Mouse (Mus musculus): ENCODE measurements around the gene Psg17. TPM values are rescaled to one million over a fixed set of nuclear protein-coding genes. Genes with fewer than 3 reads are reported as not detected.
"Not testable (repeated sequence)": the region's sequence is repeated elsewhere in the genome, so short reads cannot be mapped to it uniquely, and the experiment has no call there.

Gene Psg17
- polyA plus RNA-seq, 1 experiment from 2014 or later = not detected

GRCm38 (mm10) chr7:18790671-18791070, 30.7 kb downstream of the Psg17 start:
- not testable (repeated sequence) for H3K4me2 ChIP-seq (ENCODE audit: low read length); H3K27me3 ChIP-seq (replicated peaks; ENCODE audit: control insufficient read depth, insufficient read depth, low read length); H3K4me3 ChIP-seq (ENCODE audit: low read length); H3K36me3 ChIP-seq (ENCODE audit: control insufficient read depth, insufficient read depth, low read length); H3K4me1 ChIP-seq (ENCODE audit: control insufficient read depth, insufficient read depth, low read depth, low read length); H3K9me3 ChIP-seq (ENCODE audit: control insufficient read depth, low read length); H3K27ac ChIP-seq (ENCODE audit: low read depth, low read length); ATAC-seq; H3K9ac ChIP-seq (ENCODE audit: low read depth, low read length)

- not testable (repeated sequence) for ATAC-seq; H3K27me3 ChIP-seq (replicated peaks; ENCODE audit: control insufficient read depth, insufficient read depth, low read length); H3K4me2 ChIP-seq (ENCODE audit: low read length); H3K36me3 ChIP-seq (ENCODE audit: control insufficient read depth, insufficient read depth, low read length); H3K27ac ChIP-seq (ENCODE audit: low read depth, low read length); H3K4me3 ChIP-seq (ENCODE audit: low read length); H3K9me3 ChIP-seq (ENCODE audit: control insufficient read depth, low read length); H3K4me1 ChIP-seq (ENCODE audit: control insufficient read depth, insufficient read depth, low read depth, low read length); H3K9ac ChIP-seq (ENCODE audit: low read depth, low read length)
- WGBS = 60% methylated on average over 2 of the region's 2 CpGs
Measured at GRCm38 (mm10) chr7:18781301-18781700, 40.1 kb downstream of the Psg17 start.

GRCm38 (mm10) chr7:18779337-18779781, 42.0 kb downstream of the Psg17 start:
- Histone ChIP-seq H3K36me3 (ENCODE audit: control insufficient read depth, insufficient read depth, low read length) (no peaks in the 10 kb centered on the region), H3K27ac (ENCODE audit: low read depth, low read length) (no peak overlapping the region), H3K9me3 (ENCODE audit: control insufficient read depth, low read length) (no peaks in the 10 kb centered on the region), H3K4me2 (ENCODE audit: low read length) (no peak overlapping the region), H3K4me3 (ENCODE audit: low read length) (no peak overlapping the region), H3K27me3 (replicated peaks; ENCODE audit: control insufficient read depth, insufficient read depth, low read length) (no peaks in the 10 kb centered on the region), H3K9ac (ENCODE audit: low read depth, low read length) (no peak overlapping the region), H3K4me1 (ENCODE audit: control insufficient read depth, insufficient read depth, low read depth, low read length) (no peaks in the 10 kb centered on the region)
- no peak for ATAC-seq

Other genes with a start within 250 kb of the Psg17 start
- gene Psg23, start 205.1 kb downstream of the Psg17 start, polyA plus RNA-seq (2015; fragmentation: Nextera tagmentation; extraction: Ambion mirVana) = not detected in 2 replicates
- gene Psg21, start 164.9 kb downstream of the Psg17 start, polyA plus RNA-seq (2015; fragmentation: Nextera tagmentation; extraction: Ambion mirVana) = not detected in 2 replicates
- gene Psg20, start 135.4 kb downstream of the Psg17 start, polyA plus RNA-seq (2015; fragmentation: Nextera tagmentation; extraction: Ambion mirVana) = not detected in 2 replicates
- not detected in 2 replicates for gene Psg22, start 103.5 kb downstream of the Psg17 start, polyA plus RNA-seq (2015; fragmentation: Nextera tagmentation; extraction: Ambion mirVana)
- gene Psg19, start 23.1 kb downstream of the Psg17 start, polyA plus RNA-seq (2015; fragmentation: Nextera tagmentation; extraction: Ambion mirVana) = not detected in 2 replicates
- 0.38 and 1.2 TPM in 2 replicates for gene Mill2, start 18.4 kb upstream of the Psg17 start, polyA plus RNA-seq (2015; fragmentation: Nextera tagmentation; extraction: Ambion mirVana)
- 31.2 and 36.7 TPM in 2 replicates for gene Pglyrp1, start 49.7 kb upstream of the Psg17 start, polyA plus RNA-seq (2015; fragmentation: Nextera tagmentation; extraction: Ambion mirVana)
- gene Ccdc61, start 88.8 kb upstream of the Psg17 start, polyA plus RNA-seq (2015; fragmentation: Nextera tagmentation; extraction: Ambion mirVana) = 29.1 and 35.7 TPM in 2 replicates
- 10.4 and 12.3 TPM in 2 replicates for gene Nova2, start 104.3 kb upstream of the Psg17 start, polyA plus RNA-seq (2015; fragmentation: Nextera tagmentation; extraction: Ambion mirVana)
- gene Nanos2, start 165.8 kb upstream of the Psg17 start, polyA plus RNA-seq (2015; fragmentation: Nextera tagmentation; extraction: Ambion mirVana) = 0.65 and 0.85 TPM in 2 replicates
- gene Mypop, start 169.6 kb upstream of the Psg17 start, polyA plus RNA-seq (2015; fragmentation: Nextera tagmentation; extraction: Ambion mirVana) = 5.8 and 6.3 TPM in 2 replicates
- gene Irf2bp1, start 182.4 kb upstream of the Psg17 start, polyA plus RNA-seq (2015; fragmentation: Nextera tagmentation; extraction: Ambion mirVana) = 26.8 and 27.3 TPM in 2 replicates
- not detected in 2 replicates for gene Foxa3, start 201.9 kb upstream of the Psg17 start, polyA plus RNA-seq (2015; fragmentation: Nextera tagmentation; extraction: Ambion mirVana)
- 24.1 and 27.5 TPM in 2 replicates for gene Sympk, start 202.8 kb upstream of the Psg17 start, polyA plus RNA-seq (2015; fragmentation: Nextera tagmentation; extraction: Ambion mirVana)
- 0.17 and 0.40 TPM in 2 replicates for gene Rsph6a, start 233.1 kb upstream of the Psg17 start, polyA plus RNA-seq (2015; fragmentation: Nextera tagmentation; extraction: Ambion mirVana)

Measured in hindbrain, embryonic 16.5 days (tissue).